Mouse (Mus musculus): Measurements from ENCODE around the gene Mmp17. TPM values are rescaled to one million over a fixed set of nuclear protein-coding genes. Genes with fewer than 3 reads are reported as not detected.

The Mmp17 gene
- polyA plus RNA-seq (2012) = 0.01 and 0.07 TPM in 2 replicates

- Histone ChIP-seq H3K4me3 (replicated peaks) (peak within 1 kb of the TSS; percentile 64), H3K4me1 (ENCODE audit: control insufficient read depth) (peaks cover 28% of the 10 kb centered on the region), H3K27me3 (ENCODE audit: control insufficient read depth) (peaks cover 89% of the 10 kb centered on the region), H3K9me3 (ENCODE audit: control insufficient read depth, low read length) (no peaks in the 10 kb centered on the region; the same call in 1 of the 2 replicates), H3K36me3 (ENCODE audit: control insufficient read depth) (no peaks in the 10 kb centered on the region)
- TF ChIP-seq GATA1 (IDR thresholded peaks at IDR 0.05; ENCODE audit: low read length) (no peak), TAL1 (IDR thresholded peaks at IDR 0.05; ENCODE audit: low read length) (no peak)
Observed at GRCm38 (mm10) chr5:129583761-129584582, at the start of gene Mmp17. TSS of gene Mmp17 (plus strand) at chr5:129584169.

GRCm38 (mm10) chr5:129534500-129534899, 49.5 kb upstream of the Mmp17 start:
- H3K36me3 ChIP-seq (ENCODE audit: control insufficient read depth) = peaks cover 95% of the 10 kb centered on the region
- H3K27me3 ChIP-seq (ENCODE audit: control insufficient read depth) = no peaks in the 10 kb centered on the region
- no peak for TF ChIP-seq TAL1 (IDR thresholded peaks at IDR 0.05; ENCODE audit: low read length)
- TF ChIP-seq GATA1 (IDR thresholded peaks at IDR 0.05; ENCODE audit: low read length) = no peak
- H3K4me3 ChIP-seq (replicated peaks) = no peak overlapping the region
- H3K9me3 ChIP-seq (ENCODE audit: control insufficient read depth, low read length) = no peaks in the 10 kb centered on the region
- peaks cover 9% of the 10 kb centered on the region for H3K4me1 ChIP-seq (ENCODE audit: control insufficient read depth)

DNA sequence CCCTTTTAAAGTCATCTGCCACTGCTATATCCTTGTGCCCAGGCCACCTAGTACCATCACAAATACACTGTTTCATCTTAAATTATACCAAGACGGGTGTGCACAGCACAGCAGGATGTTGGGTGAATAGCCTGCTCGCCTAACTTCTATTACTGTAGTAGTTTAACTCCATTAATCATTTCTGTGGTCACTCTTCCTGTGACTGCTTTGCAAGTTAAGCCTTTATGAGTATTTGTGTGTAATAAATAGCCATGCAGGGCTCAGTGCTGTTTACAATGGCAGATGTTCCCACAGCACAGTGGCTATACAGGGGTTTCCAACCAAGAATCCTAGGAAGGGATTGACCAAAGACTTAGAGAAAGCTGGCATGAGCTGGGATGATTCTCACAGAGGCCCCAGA, 48.9 kb upstream of the Mmp17 start:
- Histone ChIP-seq H3K4me3 (replicated peaks) (no peak overlapping the region), H3K36me3 (ENCODE audit: control insufficient read depth) (peaks cover 95% of the 10 kb centered on the region), H3K27me3 (ENCODE audit: control insufficient read depth) (no peaks in the 10 kb centered on the region), H3K9me3 (ENCODE audit: control insufficient read depth, low read length) (no peaks in the 10 kb centered on the region), H3K4me1 (ENCODE audit: control insufficient read depth) (peaks cover 9% of the 10 kb centered on the region)
- TF ChIP-seq TAL1 (IDR thresholded peaks at IDR 0.05; ENCODE audit: low read length) (no peak), GATA1 (IDR thresholded peaks at IDR 0.05; ENCODE audit: low read length) (no peak)

GRCm38 (mm10) chr5:129535431-129535830, 48.5 kb upstream of the Mmp17 start:
- Histone ChIP-seq H3K36me3 (ENCODE audit: control insufficient read depth) (peaks cover 95% of the 10 kb centered on the region), H3K4me1 (ENCODE audit: control insufficient read depth) (peaks cover 9% of the 10 kb centered on the region), H3K9me3 (ENCODE audit: control insufficient read depth, low read length) (no peaks in the 10 kb centered on the region), H3K27me3 (ENCODE audit: control insufficient read depth) (no peaks in the 10 kb centered on the region), H3K4me3 (replicated peaks) (no peak overlapping the region)
- no peak for TF ChIP-seq TAL1 (IDR thresholded peaks at IDR 0.05; ENCODE audit: low read length)
- TF ChIP-seq GATA1 (IDR thresholded peaks at IDR 0.05; ENCODE audit: low read length) = no peak

DNA sequence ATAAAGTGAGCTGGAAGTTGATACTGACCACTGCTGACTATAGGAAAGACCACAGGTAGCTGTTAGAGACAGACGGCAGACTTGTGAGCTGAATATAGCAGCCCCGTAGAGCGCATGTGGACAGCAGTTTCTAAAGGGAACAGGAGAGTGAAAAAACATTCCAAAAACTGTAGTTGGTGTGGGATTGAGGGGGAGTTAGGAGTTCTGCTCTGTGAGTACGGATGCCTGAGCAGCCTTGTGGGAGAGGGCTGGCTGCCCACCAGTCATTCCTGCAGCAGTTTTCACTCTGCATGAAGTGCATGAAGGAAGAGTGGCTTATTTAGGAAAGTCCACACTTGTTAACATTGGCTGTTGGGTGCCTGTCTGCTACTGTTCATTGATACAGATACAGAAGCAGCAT, 45.1 kb upstream of the Mmp17 start:
- Histone ChIP-seq H3K27me3 (ENCODE audit: control insufficient read depth) (no peaks in the 10 kb centered on the region), H3K9me3 (ENCODE audit: control insufficient read depth, low read length) (no peaks in the 10 kb centered on the region), H3K36me3 (ENCODE audit: control insufficient read depth) (peaks cover 96% of the 10 kb centered on the region), H3K4me1 (ENCODE audit: control insufficient read depth) (peaks cover 9% of the 10 kb centered on the region), H3K4me3 (replicated peaks) (no peak overlapping the region)
- no peak for TF ChIP-seq TAL1 (IDR thresholded peaks at IDR 0.05; ENCODE audit: low read length)
- no peak for TF ChIP-seq GATA1 (IDR thresholded peaks at IDR 0.05; ENCODE audit: low read length)

GRCm38 (mm10) chr5:129542236-129542635, 41.7 kb upstream of the Mmp17 start:
- Histone ChIP-seq H3K4me1 (ENCODE audit: control insufficient read depth) (peaks cover 8% of the 10 kb centered on the region), H3K4me3 (replicated peaks) (no peak overlapping the region), H3K9me3 (ENCODE audit: control insufficient read depth, low read length) (no peaks in the 10 kb centered on the region), H3K36me3 (ENCODE audit: control insufficient read depth) (peaks cover 95% of the 10 kb centered on the region), H3K27me3 (ENCODE audit: control insufficient read depth) (no peaks in the 10 kb centered on the region)
- TF ChIP-seq GATA1 (IDR thresholded peaks at IDR 0.05; ENCODE audit: low read length) (no peak), TAL1 (IDR thresholded peaks at IDR 0.05; ENCODE audit: low read length) (no peak)

GRCm38 (mm10) chr5:129545787-129546186, 38.2 kb upstream of the Mmp17 start:
- Histone ChIP-seq H3K27me3 (ENCODE audit: control insufficient read depth) (no peaks in the 10 kb centered on the region), H3K36me3 (ENCODE audit: control insufficient read depth) (peaks cover 93% of the 10 kb centered on the region)
- TF ChIP-seq TAL1 (IDR thresholded peaks at IDR 0.05; ENCODE audit: low read length) = no peak
- no peak for TF ChIP-seq GATA1 (IDR thresholded peaks at IDR 0.05; ENCODE audit: low read length)

GRCm38 (mm10) chr5:129549716-129550115, 34.3 kb upstream of the Mmp17 start:
- H3K4me3 ChIP-seq (replicated peaks) = no peak overlapping the region
- no peaks in the 10 kb centered on the region for H3K27me3 ChIP-seq (ENCODE audit: control insufficient read depth)
- H3K36me3 ChIP-seq (ENCODE audit: control insufficient read depth) = peaks cover 93% of the 10 kb centered on the region
- no peaks in the 10 kb centered on the region for H3K9me3 ChIP-seq (ENCODE audit: control insufficient read depth, low read length)
- TF ChIP-seq TAL1 (IDR thresholded peaks at IDR 0.05; ENCODE audit: low read length) (no peak), GATA1 (IDR thresholded peaks at IDR 0.05; ENCODE audit: low read length) (no peak)
- no peaks in the 10 kb centered on the region for H3K4me1 ChIP-seq (ENCODE audit: control insufficient read depth)

More at GRCm38 (mm10) chr5:129545787-129546186, 38.2 kb upstream of the Mmp17 start:
- H3K4me1 ChIP-seq (ENCODE audit: control insufficient read depth) = no peaks in the 10 kb centered on the region
- no peak overlapping the region for H3K4me3 ChIP-seq (replicated peaks)
- no peaks in the 10 kb centered on the region for H3K9me3 ChIP-seq (ENCODE audit: control insufficient read depth, low read length)

GRCm38 (mm10) chr5:129550790-129551189, 33.2 kb upstream of the Mmp17 start:
- no peaks in the 10 kb centered on the region for H3K9me3 ChIP-seq (ENCODE audit: control insufficient read depth, low read length)
- no peak overlapping the region for H3K4me3 ChIP-seq (replicated peaks)
- peaks cover 98% of the 10 kb centered on the region for H3K36me3 ChIP-seq (ENCODE audit: control insufficient read depth)

More at GRCm38 (mm10) chr5:129550790-129551189, 33.2 kb upstream of the Mmp17 start:
- Histone ChIP-seq H3K27me3 (ENCODE audit: control insufficient read depth) (no peaks in the 10 kb centered on the region), H3K4me1 (ENCODE audit: control insufficient read depth) (no peaks in the 10 kb centered on the region)
- TF ChIP-seq TAL1 (IDR thresholded peaks at IDR 0.05; ENCODE audit: low read length) = no peak
- TF ChIP-seq GATA1 (IDR thresholded peaks at IDR 0.05; ENCODE audit: low read length) = no peak
